7 mouse cellular contexts compared by ENCODE assay signal in genomic region chr14:31829761-31830562, GRCm38 (mm10). TPM values are rescaled to one million over a fixed set of nuclear protein-coding genes. Genes with fewer than 3 reads are reported as not detected.
A peak's percentile ranks its signal among the peaks of the same experiment; 100 is the strongest.
DNase-seq lines count a peak whose midpoint lies in the region; ATAC-seq and TF ChIP-seq lines count a peak whose summit lies in the region.

No protein-coding gene starts in this region.

- no peaks in the 10 kb centered on the region for H3K36me3 ChIP-seq in kidney, adult 2 months (ENCODE audit: control insufficient read depth, insufficient read depth, low read length)
- H3K36me3 ChIP-seq in limb, embryonic 13.5 days = no peaks in the 10 kb centered on the region
- no peaks in the 10 kb centered on the region for H3K36me3 ChIP-seq in midbrain, embryonic 14.5 days (ENCODE audit: control insufficient read depth, insufficient read depth, low read length)

- no peaks in the 10 kb centered on the region for H3K9me3 ChIP-seq in limb, embryonic 13.5 days
- H3K9me3 ChIP-seq in midbrain, embryonic 14.5 days (ENCODE audit: control insufficient read depth, low read length) = no peaks in the 10 kb centered on the region

- no peak for TF ChIP-seq CTCF in kidney, adult 2 months (conservative IDR thresholded peaks at IDR 0.05; ENCODE audit: insufficient read depth, insufficient read length, low read depth, low read length)

- no peaks in the 10 kb centered on the region for H3K27me3 ChIP-seq in kidney, adult 2 months (replicated peaks; ENCODE audit: control insufficient read depth, insufficient read depth, low read length)
- no peaks in the 10 kb centered on the region for H3K27me3 ChIP-seq in limb, embryonic 13.5 days
- no peaks in the 10 kb centered on the region for H3K27me3 ChIP-seq in midbrain, embryonic 14.5 days (ENCODE audit: control insufficient read depth, insufficient read depth, low read length)

- WGBS in kidney, adult 2 months = under 1% methylated on average over 78 of the region's 97 CpGs
- WGBS in limb, embryonic 13.5 days = under 1% methylated on average over 94 of the region's 97 CpGs
- WGBS in midbrain, embryonic 14.5 days = under 1% methylated on average over 87 of the region's 97 CpGs

- DNase-seq in adrenal gland, adult 8-10 months = peak; percentile 49
- peak; percentile 27 for DNase-seq in embryo, embryonic 11.5 days (ENCODE audit: low read depth, low spot score)
- peak; percentile 75 for DNase-seq in kidney, adult 2 months
- peak; percentile 68 for DNase-seq in midbrain, embryonic 14.5 days
- peak; percentile 51 to 60 for DNase-seq in spleen, adult 18-20 months

- H3K27ac ChIP-seq in kidney, adult 2 months (ENCODE audit: insufficient read depth, low read depth, low read length) = peak overlapping the region; percentile 70
- H3K27ac ChIP-seq in limb, embryonic 13.5 days = peak overlapping the region; percentile 88
- H3K27ac ChIP-seq in midbrain, embryonic 14.5 days (replicated peaks; ENCODE audit: low read depth, low read length) = peak overlapping the region; percentile 94

- peak overlapping the region; percentile 88 for H3K4me2 ChIP-seq in limb, embryonic 13.5 days (replicated peaks)
- peak overlapping the region; percentile 83 for H3K4me2 ChIP-seq in midbrain, embryonic 14.5 days (ENCODE audit: low read length)

- no peaks in the 10 kb centered on the region; the same call in 1 of the 2 replicates for H3K4me1 ChIP-seq in kidney, adult 2 months (ENCODE audit: control insufficient read depth, insufficient read depth, low read length)
- peaks cover 4% of the 10 kb centered on the region for H3K4me1 ChIP-seq in limb, embryonic 13.5 days
- peaks cover 15% of the 10 kb centered on the region for H3K4me1 ChIP-seq in midbrain, embryonic 14.5 days (ENCODE audit: control insufficient read depth, insufficient read depth, low read length)

- ATAC-seq in granulocyte monocyte progenitor cell, adult 5-6 weeks (replicated peaks; ENCODE audit: poor library complexity, severe bottlenecking) = peak; percentile 16
- ATAC-seq in limb, embryonic 13.5 days (ENCODE audit: low FRiP score, low read depth) = peak; percentile 17
- ATAC-seq in midbrain, embryonic 14.5 days (ENCODE audit: low FRiP score, low TSS enrichment) = no peak; the same call in none of the 2 replicates

- no peak for TF ChIP-seq POLR2A in kidney, adult 2 months (IDR thresholded peaks at IDR 0.05; ENCODE audit: low read depth, low read length)

- H3K9ac ChIP-seq in limb, embryonic 13.5 days = peak overlapping the region; percentile 88
- peak overlapping the region; percentile 74 for H3K9ac ChIP-seq in midbrain, embryonic 14.5 days (replicated peaks; ENCODE audit: low read length)

- H3K4me3 ChIP-seq in kidney, adult 2 months (ENCODE audit: insufficient read depth, low read depth, low read length) = peak overlapping the region; percentile 99
- H3K4me3 ChIP-seq in limb, embryonic 13.5 days = peak overlapping the region; percentile 90
- H3K4me3 ChIP-seq in midbrain, embryonic 14.5 days (replicated peaks; ENCODE audit: low read depth, low read length) = peak overlapping the region; percentile 97

RNA-seq across cellular contexts. Expression of gene Ankrd28, which starts 0.5 kb away (rescaled TPM):
- total RNA-seq in adrenal gland, adult 8-10 months (2022) = 10 to 100 TPM; 18.5 to 30.1 (median 22.4) TPM
- 109 and 153 TPM in 2 replicates for total RNA-seq in granulocyte monocyte progenitor cell, adult 5-6 weeks (2014; fragmentation: Nextera tagmentation)
- 197 and 261 TPM in 2 replicates for total RNA-seq in granulocyte monocyte progenitor cell, adult 5-6 weeks (2017)
- polyA plus RNA-seq in kidney, adult 2 months (2012; rRNA removed) = 7.0 and 7.5 TPM in 2 replicates
- 8.0 and 9.6 TPM in 2 replicates for polyA plus RNA-seq in limb, embryonic 13.5 days (2015; fragmentation: Nextera tagmentation; extraction: Ambion mirVana)
- polyA plus RNA-seq in midbrain, embryonic 14.5 days (2014; fragmentation: Nextera tagmentation; extraction: Ambion mirVana) = 10.1 and 15.3 TPM in 2 replicates
